Mouse (Mus musculus) forebrain, embryonic 13.5 days (tissue): ENCODE results near the gene Eid3. TPM values are rescaled to one million over a fixed set of nuclear protein-coding genes. Genes with fewer than 3 reads are reported as not detected.

Source experiments
- ATAC-seq: fragments of 200-750 bp; cut with Nextera tagmentation; 2 replicates; pipeline ENCODE4 v1.8.0; 2017
- H3K27ac ChIP-seq: fragments of 300-500 bp; sonication (generic); 2 replicates; pipeline ENCODE4 v1.5.1; 2015; ENCODE audit warnings: inconsistent platforms, mild to moderate bottlenecking, moderate library complexity
- H3K27me3 ChIP-seq: fragments of 300-500 bp; sonication (generic); 2 replicates; pipeline ENCODE4 v1.6.1; 2015; ENCODE audit warnings: mild to moderate bottlenecking, inconsistent platforms
- H3K36me3 ChIP-seq: fragments of 300-500 bp; sonication (generic); 2 replicates; pipeline ENCODE4 v1.6.1; 2015; ENCODE audit warnings: mild to moderate bottlenecking, inconsistent platforms; ENCODE audit not compliant: poor library complexity, severe bottlenecking
- H3K4me1 ChIP-seq: fragments of 300-500 bp; sonication (generic); 2 replicates; pipeline ENCODE4 v1.6.1; 2015; ENCODE audit warnings: inconsistent platforms
- H3K4me2 ChIP-seq: fragments of 300-500 bp; sonication (generic); 2 replicates; pipeline ENCODE4 v1.6.1; 2015; ENCODE audit warnings: inconsistent platforms, mild to moderate bottlenecking, moderate library complexity
- H3K4me3 ChIP-seq: fragments of 300-500 bp; sonication (generic); 2 replicates; pipeline ENCODE4 v1.5.1; 2015; ENCODE audit warnings: mild to moderate bottlenecking, inconsistent platforms
- H3K9ac ChIP-seq: fragments of 300-500 bp; sonication (generic); 2 replicates; pipeline ENCODE4 v1.6.1; 2015; ENCODE audit warnings: mild to moderate bottlenecking, inconsistent platforms
- H3K9me3 ChIP-seq: fragments of 300-500 bp; sonication (generic); replicated peaks from 2 replicates; pipeline ENCODE4 v1.6.1; 2016; ENCODE audit warnings: inconsistent platforms
- WGBS: fragments of 180-500 bp; shearing (Covaris S2); methylation state at CpG from one replicate; pipeline ENCODE4 v1.1.7; 2015; 5-methylcytosine and 5-hydroxymethylcytosine counted together
- polyA plus RNA-seq: library from polyadenylated mRNA; unstranded; fragments of >200 nt; fragmentation: Nextera tagmentation; extraction: Ambion mirVana; gene quantifications from 2 replicates; pipeline ENCODE4 v1.2.1, GENCODE M21; 2015

Gene Eid3
- 0.46 and 0.62 TPM in 2 replicates for polyA plus RNA-seq

GRCm38 (mm10) chr10:82866356-82866755 is at the start of gene Eid3:
TSS of gene Eid3 (plus strand) at chr10:82866626.
- 66% methylated on average over 9 of the region's 9 CpGs for WGBS
- no peak for ATAC-seq
- H3K36me3 ChIP-seq = peaks cover 58% of the 10 kb centered on the region
- peaks cover 41% of the 10 kb centered on the region for H3K4me1 ChIP-seq
- H3K4me3 ChIP-seq = no peak within 1 kb of the TSS
- H3K9ac ChIP-seq = no peak within 1 kb of the TSS
- no peaks in the 10 kb centered on the region for H3K27me3 ChIP-seq
- H3K4me2 ChIP-seq = no peak within 1 kb of the TSS
- H3K9me3 ChIP-seq = no peaks in the 10 kb centered on the region
- no peak within 1 kb of the TSS for H3K27ac ChIP-seq

GRCm38 (mm10) chr10:82817514-82817913 is 48.9 kb upstream of the Eid3 start:
- no peaks in the 10 kb centered on the region for H3K27me3 ChIP-seq
- H3K27ac ChIP-seq = no peak overlapping the region
- H3K4me3 ChIP-seq = no peak overlapping the region
- no peak overlapping the region for H3K9ac ChIP-seq
- 14% methylated on average over 3 of the region's 3 CpGs for WGBS
- no peak overlapping the region for H3K4me2 ChIP-seq
- no peak for ATAC-seq
- no peaks in the 10 kb centered on the region for H3K36me3 ChIP-seq
- no peaks in the 10 kb centered on the region for H3K9me3 ChIP-seq
- peaks cover 7% of the 10 kb centered on the region; the same call in 1 of the 2 replicates for H3K4me1 ChIP-seq

- Histone ChIP-seq H3K9me3 (no peaks in the 10 kb centered on the region), H3K4me3 (no peak overlapping the region), H3K9ac (no peak overlapping the region), H3K4me2 (no peak overlapping the region), H3K4me1 (peaks cover 7% of the 10 kb centered on the region; the same call in 1 of the 2 replicates), H3K27me3 (no peaks in the 10 kb centered on the region), H3K36me3 (no peaks in the 10 kb centered on the region), H3K27ac (no peak overlapping the region)
- ATAC-seq = no peak
- 39% methylated on average over 9 of the region's 9 CpGs for WGBS
Observed at GRCm38 (mm10) chr10:82817936-82818335, 48.5 kb upstream of the Eid3 start.

GRCm38 (mm10) chr10:82818661-82819060 is 47.8 kb upstream of the Eid3 start:
- no peak overlapping the region for H3K9ac ChIP-seq
- no peak for ATAC-seq
- H3K27me3 ChIP-seq = no peaks in the 10 kb centered on the region
- 73% methylated on average over 6 of the region's 6 CpGs for WGBS
- H3K4me3 ChIP-seq = no peak overlapping the region
- H3K4me1 ChIP-seq = peaks cover 7% of the 10 kb centered on the region; the same call in 1 of the 2 replicates
- no peaks in the 10 kb centered on the region for H3K9me3 ChIP-seq
- H3K4me2 ChIP-seq = no peak overlapping the region
- no peak overlapping the region for H3K27ac ChIP-seq
- no peaks in the 10 kb centered on the region for H3K36me3 ChIP-seq

GRCm38 (mm10) chr10:82823108-82823778 is 43.2 kb upstream of the Eid3 start:
- Histone ChIP-seq H3K4me2 (no peak overlapping the region), H3K4me1 (peaks cover 7% of the 10 kb centered on the region), H3K9me3 (no peaks in the 10 kb centered on the region), H3K36me3 (no peaks in the 10 kb centered on the region), H3K27ac (peak overlapping the region; percentile 57), H3K4me3 (no peak overlapping the region), H3K27me3 (no peaks in the 10 kb centered on the region), H3K9ac (no peak overlapping the region)
- 72% methylated on average over 14 of the region's 14 CpGs for WGBS
- ATAC-seq = no peak

- Histone ChIP-seq H3K9ac (no peak overlapping the region), H3K9me3 (no peaks in the 10 kb centered on the region), H3K4me3 (no peak overlapping the region), H3K27ac (peak overlapping the region; percentile 57), H3K27me3 (0 out of 2 replicates have a peak, but pooled peaks cover 2% of the 10 kb centered on the region), H3K36me3 (no peaks in the 10 kb centered on the region), H3K4me1 (peaks cover 7% of the 10 kb centered on the region), H3K4me2 (no peak overlapping the region)
- ATAC-seq = no peak
- 67% methylated on average over 5 of the region's 5 CpGs for WGBS
Observed at GRCm38 (mm10) chr10:82823779-82824177, 42.6 kb upstream of the Eid3 start.

GRCm38 (mm10) chr10:82824541-82824940 is 41.9 kb upstream of the Eid3 start:
- Histone ChIP-seq H3K4me1 (peaks cover 7% of the 10 kb centered on the region), H3K9ac (no peak overlapping the region), H3K27ac (no peak overlapping the region), H3K27me3 (0 out of 2 replicates have a peak, but pooled peaks cover 2% of the 10 kb centered on the region), H3K9me3 (no peaks in the 10 kb centered on the region), H3K4me2 (no peak overlapping the region), H3K4me3 (no peak overlapping the region), H3K36me3 (no peaks in the 10 kb centered on the region)
- 81% methylated on average over 10 of the region's 10 CpGs for WGBS
- ATAC-seq = no peak

- Histone ChIP-seq H3K4me3 (no peak overlapping the region), H3K4me2 (no peak overlapping the region; the same call in 1 of the 2 replicates), H3K4me1 (peaks cover 7% of the 10 kb centered on the region), H3K27ac (no peak overlapping the region), H3K27me3 (0 out of 2 replicates have a peak, but pooled peaks cover 2% of the 10 kb centered on the region), H3K36me3 (no peaks in the 10 kb centered on the region), H3K9ac (no peak overlapping the region), H3K9me3 (no peaks in the 10 kb centered on the region)
- ATAC-seq = peak; percentile 93
- WGBS = 38% methylated on average over 6 of the region's 6 CpGs
Observed at GRCm38 (mm10) chr10:82826516-82826915, 39.9 kb upstream of the Eid3 start.

GRCm38 (mm10) chr10:82833926-82834325 is 32.5 kb upstream of the Eid3 start, which contains the start of gene Txnrd1:
TSS of gene Txnrd1 (plus strand) at chr10:82833951.
- 0 out of 2 replicates have a peak, but pooled peaks cover 6% of the 10 kb centered on the region for H3K4me1 ChIP-seq
- H3K4me2 ChIP-seq = no peak within 1 kb of the TSS
- ATAC-seq = no peak
- H3K4me3 ChIP-seq = no peak within 1 kb of the TSS
- no peaks in the 10 kb centered on the region for H3K9me3 ChIP-seq
- H3K9ac ChIP-seq = no peak within 1 kb of the TSS
- H3K36me3 ChIP-seq = no peaks in the 10 kb centered on the region
- 49% methylated on average over 9 of the region's 9 CpGs for WGBS
- H3K27ac ChIP-seq = no peak within 1 kb of the TSS
- H3K27me3 ChIP-seq = no peaks in the 10 kb centered on the region

GRCm38 (mm10) chr10:82835898-82836297 is 30.5 kb upstream of the Eid3 start:
- Histone ChIP-seq H3K4me3 (no peak overlapping the region), H3K27ac (no peak overlapping the region), H3K4me2 (no peak overlapping the region), H3K4me1 (0 out of 2 replicates have a peak, but pooled peaks cover 6% of the 10 kb centered on the region), H3K36me3 (no peaks in the 10 kb centered on the region), H3K9me3 (no peaks in the 10 kb centered on the region), H3K9ac (no peak overlapping the region), H3K27me3 (no peaks in the 10 kb centered on the region)
- ATAC-seq = no peak
- WGBS = 76% methylated on average over 3 of the region's 3 CpGs

- no peak overlapping the region for H3K9ac ChIP-seq
- H3K36me3 ChIP-seq = no peaks in the 10 kb centered on the region
- H3K9me3 ChIP-seq = no peaks in the 10 kb centered on the region
- H3K4me1 ChIP-seq = 0 out of 2 replicates have a peak, but pooled peaks cover 6% of the 10 kb centered on the region
- no peak for ATAC-seq
- H3K4me2 ChIP-seq = no peak overlapping the region
- WGBS = 85% methylated on average over 7 of the region's 7 CpGs
- no peak overlapping the region for H3K27ac ChIP-seq
- H3K4me3 ChIP-seq = no peak overlapping the region
- no peaks in the 10 kb centered on the region for H3K27me3 ChIP-seq
Observed at GRCm38 (mm10) chr10:82838390-82838789, 28.0 kb upstream of the Eid3 start.

- no peak overlapping the region for H3K27ac ChIP-seq
- 67% methylated on average over 6 of the region's 6 CpGs for WGBS
- H3K4me2 ChIP-seq = no peak overlapping the region
- ATAC-seq = no peak
- no peaks in the 10 kb centered on the region for H3K4me1 ChIP-seq
- no peaks in the 10 kb centered on the region for H3K9me3 ChIP-seq
- no peak overlapping the region for H3K4me3 ChIP-seq
- no peaks in the 10 kb centered on the region for H3K36me3 ChIP-seq
- no peak overlapping the region for H3K9ac ChIP-seq
- H3K27me3 ChIP-seq = no peaks in the 10 kb centered on the region
Observed at GRCm38 (mm10) chr10:82844090-82844489, 22.3 kb upstream of the Eid3 start.
